Mouse (Mus musculus) cortical plate, adult 2 months (tissue): ENCODE data around the gene Rpap1.

Experiments
- CTCF ChIP-seq: fragments of 200-500 bp; IDR thresholded peaks from 2 replicates; pipeline ENCODE4 v1.5.1; 2011; ENCODE audit warnings: mild to moderate bottlenecking, control low read depth, low read length; ENCODE audit not compliant: insufficient read depth; ENCODE audit errors: extremely low read depth
- POLR2A ChIP-seq: fragments of 200-500 bp; IDR thresholded peaks from 2 replicates; pipeline ENCODE4 v1.6.1; 2011; ENCODE audit warnings: mild to moderate bottlenecking, low read length, control low read depth; ENCODE audit not compliant: insufficient read depth; ENCODE audit errors: extremely low read depth

GRCm38 (mm10) chr2:119797279-119797783, 10.0 kb upstream of the Rpap1 start, which contains the start of gene Tyro3:
- no peak for TF ChIP-seq CTCF
- TF ChIP-seq POLR2A = no peak
